Mouse (Mus musculus) layer of hippocampus, adult 8-10 months (tissue): ENCODE measurements at regions not wholly inside any gene's neighbourhood (a gene's known extent, or its start where the extent isn't known, plus 50 kb on each side); places are given as distances from the start of the nearest gene placed in this dataset.

ENCODE experiments used
- DNase-seq, 2 experiments: peaks; one replicate each; pipeline ENCODE4 v3.0.0; 2022; ENCODE audit warnings: low spot score in 2 of 2

GRCm38 (mm10) chr3:156412757-156413156 lies 148.8 kb upstream of the Negr1 start:
- no peak for DNase-seq

- DNase-seq = no peak
These were observed 146.9 kb upstream of the Negr1 start for GRCm38 (mm10) chr3:156414431-156415427.

GRCm38 (mm10) chr3:156418124-156418523 lies 143.5 kb upstream of the Negr1 start:
- no peak for DNase-seq

GRCm38 (mm10) chr3:156423100-156423499 lies 138.5 kb upstream of the Negr1 start:
- DNase-seq = no peak

GRCm38 (mm10) chr3:156455042-156455441 lies 106.6 kb upstream of the Negr1 start:
- no peak for DNase-seq

GRCm38 (mm10) chr3:156463299-156463698 lies 98.3 kb upstream of the Negr1 start:
- no peak for DNase-seq

- DNase-seq = no peak
These were observed 96.0 kb upstream of the Negr1 start for GRCm38 (mm10) chr3:156465601-156466000.

GRCm38 (mm10) chr3:156472665-156473064 lies 88.9 kb upstream of the Negr1 start:
- DNase-seq = no peak
